Mouse (Mus musculus): ENCODE data around the gene Atxn1l. TPM values are rescaled to one million over a fixed set of nuclear protein-coding genes. Genes with fewer than 3 reads are reported as not detected.

The Atxn1l gene
- polyA plus RNA-seq, 1 experiment, result 38.6 TPM

GRCm38 (mm10) chr8:109750274-109750673 lies 12.7 kb upstream of the Atxn1l start:
- TF ChIP-seq GATA1 (IDR thresholded peaks at IDR 0.05; ENCODE audit: low read length), result no peak

- TF ChIP-seq GATA1 (IDR thresholded peaks at IDR 0.05; ENCODE audit: low read length), result no peak
These were observed 10.1 kb upstream of the Atxn1l start for GRCm38 (mm10) chr8:109747468-109748199.

DNA sequence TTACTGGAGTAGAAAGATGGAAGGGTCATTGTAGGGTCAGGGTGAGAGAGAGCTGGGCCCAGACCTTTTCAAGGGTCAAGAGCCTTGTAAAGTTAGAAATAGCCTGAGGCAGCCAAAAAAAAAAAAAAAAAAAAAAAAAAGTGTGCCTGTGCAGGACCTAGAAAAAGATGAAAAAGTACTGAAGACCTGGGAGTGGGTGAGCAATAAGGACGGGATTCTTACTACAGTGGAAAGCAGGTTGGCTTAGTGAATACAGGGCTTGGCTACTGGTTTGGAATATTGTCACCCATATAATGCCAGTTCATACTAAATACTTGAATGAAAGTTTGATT lies 476 bp upstream of the Atxn1l start:
- no peak for TF ChIP-seq GATA1 (IDR thresholded peaks at IDR 0.05; ENCODE audit: low read length)

GRCm38 (mm10) chr8:109736819-109737218 lies 720 bp downstream of the Atxn1l start:
- no peak for TF ChIP-seq GATA1 (IDR thresholded peaks at IDR 0.05; ENCODE audit: low read length)

- no peak for TF ChIP-seq GATA1 (IDR thresholded peaks at IDR 0.05; ENCODE audit: low read length)
These were observed 3.5 kb downstream of the Atxn1l start for GRCm38 (mm10) chr8:109734018-109734417.

DNA sequence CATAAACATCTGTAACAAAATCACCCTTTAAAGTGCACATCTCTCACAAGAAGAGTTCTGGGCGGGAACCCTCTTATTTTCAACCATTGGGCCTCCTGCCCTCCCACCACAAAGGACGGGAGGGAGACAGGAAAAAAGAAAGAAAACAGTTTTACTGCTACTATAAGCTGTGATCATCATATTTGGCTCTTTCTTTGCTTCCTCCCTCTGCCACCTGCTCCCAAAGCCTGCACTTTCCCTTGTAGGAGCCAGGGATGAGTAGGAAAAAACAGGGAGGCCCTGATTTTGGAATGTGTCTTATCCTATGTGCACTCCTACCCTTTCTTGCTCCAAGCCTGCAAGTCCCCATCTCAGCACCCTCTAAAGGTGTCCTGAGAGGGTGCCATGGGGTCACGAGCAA lies 6.5 kb downstream of the Atxn1l start:
- TF ChIP-seq GATA1 (IDR thresholded peaks at IDR 0.05; ENCODE audit: low read length), result no peak

DNA sequence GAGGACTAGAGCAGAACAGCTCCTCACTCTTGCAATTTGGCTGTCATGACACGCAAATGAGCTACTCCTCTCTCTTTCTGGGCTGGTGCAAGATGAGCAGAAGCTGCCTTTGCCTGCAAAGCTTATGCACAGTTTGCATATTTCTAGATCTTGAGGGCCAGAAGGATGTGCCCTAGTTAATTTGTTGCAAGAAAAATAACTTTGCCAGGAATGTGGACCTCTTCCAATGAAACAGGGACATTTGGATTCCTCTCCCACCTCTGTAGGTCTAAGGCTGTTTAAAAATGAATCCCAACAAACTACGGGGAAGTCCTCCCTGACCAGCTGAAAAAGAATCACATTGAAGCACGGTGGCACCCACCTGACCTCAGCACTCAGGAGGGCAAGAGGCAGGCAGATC lies 12.4 kb downstream of the Atxn1l start:
- no peak for TF ChIP-seq GATA1 (IDR thresholded peaks at IDR 0.05; ENCODE audit: low read length)

- no peak for TF ChIP-seq GATA1 (IDR thresholded peaks at IDR 0.05; ENCODE audit: low read length)
These were observed 22.6 kb downstream of the Atxn1l start for GRCm38 (mm10) chr8:109714961-109715360.

GRCm38 (mm10) chr8:109712521-109712920 lies 25.0 kb downstream of the Atxn1l start:
- no peak for TF ChIP-seq GATA1 (IDR thresholded peaks at IDR 0.05; ENCODE audit: low read length)

DNA sequence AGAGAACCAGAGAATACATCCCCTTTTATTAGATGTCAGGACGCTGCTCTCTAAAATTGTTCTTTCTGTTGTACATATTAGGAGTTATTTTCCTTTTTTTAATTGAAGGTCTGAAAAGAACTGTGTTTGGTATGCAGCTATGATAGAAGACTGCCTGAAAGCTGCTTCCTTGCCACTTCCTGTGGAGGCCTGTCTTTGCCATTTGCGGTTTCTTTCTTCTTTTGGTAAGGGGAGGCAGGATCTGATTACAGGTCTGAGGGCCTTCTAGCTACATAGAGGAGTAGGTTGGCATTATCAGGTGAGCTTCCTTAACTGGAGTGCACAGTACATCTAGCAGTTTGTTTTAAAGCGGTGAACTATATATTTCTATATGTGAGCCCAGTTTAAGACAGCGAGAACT lies 29.6 kb downstream of the Atxn1l start:
- TF ChIP-seq GATA1 (IDR thresholded peaks at IDR 0.05; ENCODE audit: low read length), result no peak

GRCm38 (mm10) chr8:109706874-109707237 lies 30.7 kb downstream of the Atxn1l start:
- TF ChIP-seq GATA1 (IDR thresholded peaks at IDR 0.05; ENCODE audit: low read length), result no peak

DNA sequence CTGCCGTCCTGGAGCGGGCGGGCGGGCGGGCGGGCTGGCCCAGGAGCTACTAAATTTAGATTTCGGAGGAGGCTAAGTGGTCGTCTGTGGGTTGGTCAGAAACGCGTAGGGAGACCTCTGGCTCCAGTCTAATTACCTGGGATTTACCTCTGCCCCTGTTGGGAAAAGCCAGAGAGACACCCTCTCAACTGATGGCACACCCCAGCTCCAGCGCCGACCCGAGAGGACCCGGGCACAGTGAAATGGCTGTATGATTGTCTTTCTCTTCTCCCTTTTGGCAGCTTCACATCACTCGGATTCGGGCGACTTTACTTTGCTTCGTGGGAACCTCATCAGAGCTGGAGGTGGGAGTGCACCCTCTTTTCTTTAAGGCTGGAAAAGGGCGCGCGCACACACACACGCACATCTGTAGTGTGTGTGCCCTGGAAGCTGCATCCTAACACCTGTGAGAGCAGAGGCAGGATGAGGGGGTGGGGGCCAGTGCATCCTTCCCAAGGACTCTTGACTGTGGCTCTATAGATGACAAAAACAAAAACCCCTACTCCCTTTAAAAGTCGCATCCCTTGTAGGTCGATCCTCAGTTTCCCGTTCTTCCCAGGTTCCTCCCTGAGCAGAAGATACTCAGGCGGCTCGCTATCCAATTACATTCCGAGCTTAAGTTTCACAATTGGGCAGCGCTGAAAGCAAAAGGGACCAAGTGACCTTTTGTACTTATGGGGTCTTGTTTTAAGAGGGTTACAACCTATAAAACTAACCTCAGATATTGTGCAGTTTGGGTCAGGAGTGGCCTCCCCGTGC lies 31.3 kb downstream of the Atxn1l start:
- TF ChIP-seq GATA1 (IDR thresholded peaks at IDR 0.05; ENCODE audit: low read length), result no peak

- no peak for TF ChIP-seq GATA1 (IDR thresholded peaks at IDR 0.05; ENCODE audit: low read length)
These were observed 32.0 kb downstream of the Atxn1l start, which contains the start of gene Zfp821 for GRCm38 (mm10) chr8:109705320-109706075. Zfp821 (plus strand) TSS chr8:109705546.

GRCm38 (mm10) chr8:109704565-109705319 lies 32.8 kb downstream of the Atxn1l start:
- TF ChIP-seq GATA1 (IDR thresholded peaks at IDR 0.05; ENCODE audit: low read length), result no peak

GRCm38 (mm10) chr8:109698477-109698876 lies 39.1 kb downstream of the Atxn1l start:
- TF ChIP-seq GATA1 (IDR thresholded peaks at IDR 0.05; ENCODE audit: low read length), result no peak

Data from G1E-ER4 (cell line).